Mouse (Mus musculus) intestine, embryonic 14.5 days (tissue): ENCODE results near the gene Gngt2. TPM values are rescaled to one million over a fixed set of nuclear protein-coding genes. Genes with fewer than 3 reads are reported as not detected.

ENCODE experiments used
- ATAC-seq: fragments of 200-750 bp; cut with Nextera tagmentation; replicated peaks from 2 replicates; pipeline ENCODE4 v1.8.0; 2017; ENCODE audit warnings: low read depth, moderate number of reproducible peaks, moderate TSS enrichment, moderate library complexity; ENCODE audit not compliant: low FRiP score, low TSS enrichment
- DNase-seq: peaks from one replicate; pipeline ENCODE4 v3.0.0-alpha.2; 2018; ENCODE audit warnings: low spot score
- H3K27ac ChIP-seq: fragments of 300-500 bp; sonication (generic); 2 replicates; pipeline ENCODE4 v1.5.1; 2014; ENCODE audit warnings: low read depth, mild to moderate bottlenecking, control low read depth
- H3K27me3 ChIP-seq: fragments of 300-500 bp; sonication (generic); replicated peaks from 2 replicates; pipeline ENCODE4 v1.6.1; 2014; ENCODE audit warnings: low read length, control low read depth; ENCODE audit not compliant: control insufficient read depth, insufficient read depth
- H3K36me3 ChIP-seq: fragments of 300-500 bp; sonication (generic); 2 replicates; pipeline ENCODE4 v1.6.1; 2014; ENCODE audit warnings: low read length, control low read depth; ENCODE audit not compliant: control insufficient read depth, insufficient read depth
- H3K4me1 ChIP-seq: fragments of 300-500 bp; sonication (generic); replicated peaks from 2 replicates; pipeline ENCODE4 v1.6.1; 2014; ENCODE audit warnings: low read length, control low read depth, mixed read lengths; ENCODE audit not compliant: control insufficient read depth, insufficient read depth
- H3K4me2 ChIP-seq: fragments of 300-500 bp; sonication (generic); 2 replicates; pipeline ENCODE4 v1.6.1; 2014; ENCODE audit warnings: low read length
- H3K4me3 ChIP-seq: fragments of 300-500 bp; sonication (generic); 2 replicates; pipeline ENCODE4 v1.5.1; 2014; ENCODE audit warnings: low read depth, low read length, control low read depth, mixed read lengths
- H3K9ac ChIP-seq: fragments of 300-500 bp; sonication (generic); 2 replicates; pipeline ENCODE4 v1.6.1; 2014; ENCODE audit warnings: mild to moderate bottlenecking, low read length
- H3K9me3 ChIP-seq: fragments of 300-500 bp; sonication (generic); 2 replicates; pipeline ENCODE4 v1.6.1; 2016; ENCODE audit warnings: low read length, control low read depth; ENCODE audit not compliant: control insufficient read depth
- WGBS: fragments of 180-500 bp; shearing (Covaris S2); extraction: QIAGEN DNeasy Blood & Tissue Kit; methylation state at CpG from one replicate; pipeline ENCODE4 v1.1.7; 2014; 5-methylcytosine and 5-hydroxymethylcytosine counted together
- polyA plus RNA-seq: library from polyadenylated mRNA; unstranded; fragments of >200 nt; fragmentation: Nextera tagmentation; extraction: Ambion mirVana; gene quantifications from 2 replicates; pipeline ENCODE4 v1.2.1, GENCODE M21; 2014

The Gngt2 gene
- polyA plus RNA-seq, 1 experiment from 2014 or later: 17.2 TPM

GRCm38 (mm10) chr11:95808448-95809011 is 28.5 kb upstream of the Gngt2 start:
- Histone ChIP-seq H3K9ac (no peak overlapping the region), H3K4me3 (no peak overlapping the region), H3K27ac (no peak overlapping the region), H3K4me1 (no peaks in the 10 kb centered on the region), H3K4me2 (no peak overlapping the region), H3K27me3 (no peaks in the 10 kb centered on the region), H3K9me3 (peaks cover 7% of the 10 kb centered on the region; the same call in 1 of the 2 replicates), H3K36me3 (no peaks in the 10 kb centered on the region)
- no peak for ATAC-seq
- WGBS: 67% methylated on average over 5 of the region's 5 CpGs
- no peak for DNase-seq

GRCm38 (mm10) chr11:95809603-95810002 is 27.4 kb upstream of the Gngt2 start:
- Histone ChIP-seq H3K27me3 (no peaks in the 10 kb centered on the region), H3K4me1 (no peaks in the 10 kb centered on the region), H3K36me3 (no peaks in the 10 kb centered on the region), H3K4me2 (no peak overlapping the region), H3K9ac (no peak overlapping the region), H3K4me3 (no peak overlapping the region), H3K27ac (no peak overlapping the region), H3K9me3 (peaks cover 7% of the 10 kb centered on the region; the same call in 1 of the 2 replicates)
- ATAC-seq (no peak), DNase-seq (no peak)
- WGBS: 43% methylated on average over 5 of the region's 5 CpGs

GRCm38 (mm10) chr11:95810828-95811227 is 26.2 kb upstream of the Gngt2 start:
- H3K27me3 ChIP-seq: no peaks in the 10 kb centered on the region

GRCm38 (mm10) chr11:95811741-95812140 is 25.3 kb upstream of the Gngt2 start:
- no peak for ATAC-seq
- no peaks in the 10 kb centered on the region for H3K36me3 ChIP-seq
- H3K27ac ChIP-seq: no peak overlapping the region
- H3K27me3 ChIP-seq: no peaks in the 10 kb centered on the region
- no peak overlapping the region for H3K4me2 ChIP-seq
- peaks cover 7% of the 10 kb centered on the region; the same call in 1 of the 2 replicates for H3K9me3 ChIP-seq
- no peak for DNase-seq
- no peak overlapping the region for H3K9ac ChIP-seq
- no peak overlapping the region for H3K4me3 ChIP-seq
- 81% methylated on average over 6 of the region's 6 CpGs for WGBS
- no peaks in the 10 kb centered on the region for H3K4me1 ChIP-seq

More at GRCm38 (mm10) chr11:95810828-95811227, 26.2 kb upstream of the Gngt2 start:
- Histone ChIP-seq H3K36me3 (no peaks in the 10 kb centered on the region), H3K4me2 (no peak overlapping the region), H3K9ac (no peak overlapping the region), H3K4me1 (no peaks in the 10 kb centered on the region), H3K4me3 (no peak overlapping the region), H3K9me3 (peaks cover 7% of the 10 kb centered on the region; the same call in 1 of the 2 replicates), H3K27ac (no peak overlapping the region)
- ATAC-seq: no peak
- WGBS: 63% methylated on average over 7 of the region's 7 CpGs
- DNase-seq: no peak

GRCm38 (mm10) chr11:95812224-95812623 is 24.8 kb upstream of the Gngt2 start:
- Histone ChIP-seq H3K9me3 (peaks cover 7% of the 10 kb centered on the region; the same call in 1 of the 2 replicates), H3K36me3 (no peaks in the 10 kb centered on the region), H3K4me3 (no peak overlapping the region), H3K4me2 (no peak overlapping the region), H3K9ac (no peak overlapping the region), H3K4me1 (no peaks in the 10 kb centered on the region), H3K27ac (no peak overlapping the region), H3K27me3 (no peaks in the 10 kb centered on the region)
- 75% methylated on average over 4 of the region's 4 CpGs for WGBS
- DNase-seq (no peak), ATAC-seq (no peak)

- H3K27me3 ChIP-seq: no peaks in the 10 kb centered on the region
- no peak overlapping the region for H3K27ac ChIP-seq
- no peak overlapping the region for H3K9ac ChIP-seq
- no peak for ATAC-seq
- H3K36me3 ChIP-seq: no peaks in the 10 kb centered on the region
- no peak for DNase-seq
- no peak overlapping the region for H3K4me3 ChIP-seq
- no peaks in the 10 kb centered on the region for H3K9me3 ChIP-seq
- 87% methylated on average over 2 of the region's 2 CpGs for WGBS
- H3K4me1 ChIP-seq: no peaks in the 10 kb centered on the region
- H3K4me2 ChIP-seq: no peak overlapping the region
Measured at GRCm38 (mm10) chr11:95814101-95814500, 22.9 kb upstream of the Gngt2 start.

GRCm38 (mm10) chr11:95814857-95815256 is 22.2 kb upstream of the Gngt2 start:
- Histone ChIP-seq H3K9ac (no peak overlapping the region), H3K4me2 (no peak overlapping the region), H3K4me3 (no peak overlapping the region), H3K9me3 (no peaks in the 10 kb centered on the region), H3K36me3 (no peaks in the 10 kb centered on the region), H3K4me1 (no peaks in the 10 kb centered on the region), H3K27ac (no peak overlapping the region), H3K27me3 (no peaks in the 10 kb centered on the region)
- ATAC-seq (no peak), DNase-seq (no peak)
- 68% methylated on average over 5 of the region's 5 CpGs for WGBS

- H3K27me3 ChIP-seq: no peaks in the 10 kb centered on the region
- H3K4me1 ChIP-seq: no peaks in the 10 kb centered on the region
- H3K4me3 ChIP-seq: no peak overlapping the region
- H3K27ac ChIP-seq: no peak overlapping the region
- no peaks in the 10 kb centered on the region for H3K36me3 ChIP-seq
- WGBS: 73% methylated on average over 9 of the region's 9 CpGs
- no peaks in the 10 kb centered on the region for H3K9me3 ChIP-seq
- no peak overlapping the region for H3K9ac ChIP-seq
- DNase-seq: no peak
- no peak overlapping the region for H3K4me2 ChIP-seq
- no peak for ATAC-seq
Measured at GRCm38 (mm10) chr11:95815412-95815811, 21.6 kb upstream of the Gngt2 start.

GRCm38 (mm10) chr11:95819138-95819537 is 17.9 kb upstream of the Gngt2 start:
- no peak overlapping the region for H3K4me3 ChIP-seq
- no peak for DNase-seq
- no peak overlapping the region for H3K27ac ChIP-seq
- no peak overlapping the region for H3K9ac ChIP-seq
- WGBS: 88% methylated on average over 8 of the region's 8 CpGs
- 0 out of 2 replicates have a peak, but pooled peaks cover 6% of the 10 kb centered on the region for H3K27me3 ChIP-seq
- H3K9me3 ChIP-seq: no peaks in the 10 kb centered on the region
- no peak overlapping the region for H3K4me2 ChIP-seq
- no peak for ATAC-seq
- H3K36me3 ChIP-seq: no peaks in the 10 kb centered on the region
- no peaks in the 10 kb centered on the region for H3K4me1 ChIP-seq
